Mouse (Mus musculus): ENCODE measurements at regions not wholly inside any gene's neighbourhood (a gene's known extent, or its start where the extent isn't known, plus 50 kb on each side); places are given as distances from the start of the nearest gene placed in this dataset.

DNA sequence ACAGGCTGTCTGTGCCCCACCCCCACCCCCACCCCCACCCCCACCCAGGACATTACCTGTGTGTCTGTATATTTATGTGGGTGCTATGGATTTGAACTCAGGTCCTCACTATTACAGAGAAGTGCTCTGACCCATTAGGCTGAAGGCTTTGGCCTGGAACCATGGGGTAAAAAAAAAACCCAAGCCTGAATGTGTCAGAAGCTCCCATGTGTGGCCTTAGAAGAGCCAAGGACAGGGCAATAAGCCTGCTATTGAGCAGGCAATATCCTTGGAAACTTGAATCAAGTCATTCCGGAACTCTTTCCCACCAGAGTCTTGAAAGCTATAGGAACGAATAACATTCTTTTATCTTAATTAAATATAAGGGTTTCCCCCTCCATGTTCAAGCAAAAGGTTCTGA, 347.2 kb downstream of the Prdm2 start:
- DNase-seq (ENCODE audit: low spot score in 2 of 2): no peak

DNA sequence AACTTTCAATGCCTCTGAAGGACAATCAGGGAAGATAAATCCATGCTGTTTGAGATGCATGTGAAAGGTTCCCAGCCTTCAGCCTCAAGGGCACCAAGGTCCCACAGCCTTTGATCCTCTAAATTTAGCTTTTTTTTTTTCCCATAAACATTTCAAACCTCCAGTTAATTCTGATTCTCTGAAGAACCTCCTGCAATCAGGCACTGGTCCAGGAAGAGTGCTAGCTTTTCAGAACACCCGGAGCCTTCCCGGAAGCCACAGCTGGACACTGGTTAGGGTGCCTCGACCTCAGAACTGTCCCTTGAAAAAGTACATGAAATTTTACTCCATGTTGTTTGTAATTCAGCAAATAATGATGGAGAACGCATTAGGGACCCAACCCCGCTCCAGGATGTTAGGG, 348.9 kb downstream of the Prdm2 start:
- no peak for DNase-seq (ENCODE audit: low spot score in 2 of 2)

DNA sequence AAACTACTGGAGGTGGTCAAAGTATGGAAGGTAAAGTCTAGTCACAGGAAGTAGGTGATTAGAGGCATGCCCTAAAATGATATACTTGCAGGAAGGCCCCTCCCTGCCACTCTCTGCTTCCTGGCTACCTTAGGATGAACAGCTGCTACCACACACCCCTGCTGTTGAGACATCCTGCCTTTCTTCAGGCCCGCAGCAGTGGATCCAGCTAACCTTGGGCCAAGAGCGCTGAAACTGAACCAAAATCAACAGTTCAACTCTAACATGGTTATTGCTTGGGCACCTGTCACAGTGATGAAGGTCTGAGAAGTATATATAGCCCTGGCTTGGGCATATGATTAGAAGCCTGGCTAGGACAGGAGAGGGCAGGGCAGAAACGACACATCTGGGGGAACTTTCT, 352.4 kb downstream of the Prdm2 start:
- no peak for DNase-seq (ENCODE audit: low spot score in 2 of 2)

DNA sequence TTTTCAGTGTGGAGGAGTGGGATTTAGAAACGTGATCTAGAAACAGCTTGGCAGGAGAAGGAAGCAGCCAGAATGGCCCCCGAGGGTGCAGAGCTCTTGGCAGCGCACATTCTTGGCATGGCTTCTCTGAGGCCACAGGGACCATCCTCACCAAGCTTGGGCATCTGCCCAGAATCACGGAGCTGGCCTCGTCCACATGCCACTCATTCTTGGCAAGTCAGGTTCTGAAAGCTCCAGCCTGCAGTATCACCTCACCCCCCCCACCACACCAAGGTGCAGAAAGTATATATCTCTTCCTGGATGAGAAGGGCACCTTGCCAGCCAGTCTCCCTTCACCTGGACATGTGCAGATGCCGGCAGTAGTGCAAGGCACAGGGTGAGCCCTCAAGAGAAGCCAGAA, 356.2 kb downstream of the Prdm2 start:
- DNase-seq (ENCODE audit: low spot score in 2 of 2): peak; percentile 12 to 71

DNA sequence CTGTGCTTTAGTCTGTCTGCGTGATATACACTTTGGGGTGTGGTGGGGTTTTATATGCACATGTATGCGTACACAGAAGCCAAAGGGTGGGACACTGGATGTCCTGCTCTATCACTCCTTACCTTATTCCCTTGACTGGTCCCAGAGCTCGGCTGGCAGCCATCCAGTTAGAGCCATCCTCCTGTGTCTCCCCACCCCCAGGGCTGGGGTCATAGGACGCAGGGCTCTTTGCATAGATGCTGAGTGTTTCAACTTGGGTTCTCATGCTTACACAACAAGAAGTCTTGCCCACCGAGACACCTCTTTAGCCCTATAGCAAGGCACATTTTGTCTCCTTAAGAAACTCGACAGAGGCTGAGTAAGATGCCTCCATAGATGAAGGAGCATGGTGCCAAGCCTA, 357.2 kb downstream of the Prdm2 start:
- DNase-seq (ENCODE audit: low spot score in 2 of 2): no peak

DNA sequence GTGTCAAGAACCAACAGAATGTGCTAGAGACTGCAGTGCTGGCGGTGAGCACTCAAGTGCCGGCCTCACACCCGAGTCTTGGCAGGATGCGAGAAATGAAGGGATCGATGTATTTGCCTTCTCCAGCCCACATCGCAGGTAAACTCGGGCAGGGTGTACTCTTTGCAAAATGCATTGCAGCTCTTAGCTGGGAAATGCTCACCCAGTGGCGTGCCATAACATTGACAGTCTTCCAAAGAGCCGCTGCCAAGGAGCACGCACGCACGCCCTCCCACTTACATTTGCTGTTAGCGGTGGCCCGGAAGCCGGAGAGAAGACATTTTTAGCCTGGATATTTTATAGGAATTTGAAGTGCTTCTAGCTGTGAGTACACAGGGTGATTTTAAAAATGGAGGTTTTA, 358.9 kb downstream of the Prdm2 start:
- DNase-seq (ENCODE audit: low spot score in 2 of 2): peak; percentile 15 to 36

DNA sequence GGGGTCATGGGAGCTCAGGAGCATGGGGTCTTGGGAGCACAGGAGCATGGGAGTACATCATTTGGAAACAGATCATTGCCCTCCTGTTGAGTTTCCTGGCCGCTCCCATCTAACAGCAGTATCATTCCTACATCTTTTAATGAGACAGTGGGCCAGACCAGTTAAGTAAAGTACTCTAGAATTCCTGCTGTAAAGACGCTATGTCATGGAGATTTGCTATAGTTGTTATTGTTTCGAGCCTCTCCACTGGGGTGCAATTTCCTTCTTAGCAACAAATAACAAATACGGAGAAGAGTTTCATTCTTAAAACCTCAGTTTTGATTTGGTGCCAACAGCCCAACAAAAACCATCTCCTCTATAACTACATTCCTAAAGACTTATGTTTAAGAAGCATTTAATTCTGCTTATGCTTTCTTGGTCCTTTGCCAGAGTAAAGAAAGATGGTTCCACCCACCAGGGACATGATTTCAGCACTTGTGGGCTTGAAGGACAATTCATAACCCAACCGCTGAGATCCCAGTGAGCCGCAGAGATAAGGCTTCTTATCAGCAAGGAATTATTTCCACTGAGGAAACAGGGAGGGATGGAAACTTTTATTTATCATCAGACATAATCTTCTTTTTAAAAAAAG, 367.6 kb downstream of the Prdm2 start:
- no peak for DNase-seq (ENCODE audit: low spot score in 2 of 2)

DNA sequence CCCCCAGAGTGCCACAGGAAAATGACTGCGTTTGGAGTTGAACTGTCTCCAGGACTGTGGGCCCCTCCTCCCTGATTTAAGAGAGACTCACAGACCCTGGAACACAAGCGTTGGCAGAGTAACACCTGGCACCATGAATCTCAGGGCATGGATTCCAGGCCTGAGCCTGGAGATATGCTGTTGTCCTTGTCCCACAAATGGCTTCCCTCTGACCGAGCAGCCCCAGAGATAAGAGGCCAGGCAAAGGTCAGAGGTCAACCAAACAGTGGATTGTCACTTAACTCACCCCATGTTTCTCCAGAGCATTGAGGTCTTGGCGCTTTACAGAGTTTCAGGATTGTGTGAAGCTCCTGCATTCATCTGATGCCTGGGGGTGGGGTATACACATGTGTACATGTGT, 373.3 kb downstream of the Prdm2 start:
- DNase-seq (ENCODE audit: low spot score in 2 of 2): no peak

DNA sequence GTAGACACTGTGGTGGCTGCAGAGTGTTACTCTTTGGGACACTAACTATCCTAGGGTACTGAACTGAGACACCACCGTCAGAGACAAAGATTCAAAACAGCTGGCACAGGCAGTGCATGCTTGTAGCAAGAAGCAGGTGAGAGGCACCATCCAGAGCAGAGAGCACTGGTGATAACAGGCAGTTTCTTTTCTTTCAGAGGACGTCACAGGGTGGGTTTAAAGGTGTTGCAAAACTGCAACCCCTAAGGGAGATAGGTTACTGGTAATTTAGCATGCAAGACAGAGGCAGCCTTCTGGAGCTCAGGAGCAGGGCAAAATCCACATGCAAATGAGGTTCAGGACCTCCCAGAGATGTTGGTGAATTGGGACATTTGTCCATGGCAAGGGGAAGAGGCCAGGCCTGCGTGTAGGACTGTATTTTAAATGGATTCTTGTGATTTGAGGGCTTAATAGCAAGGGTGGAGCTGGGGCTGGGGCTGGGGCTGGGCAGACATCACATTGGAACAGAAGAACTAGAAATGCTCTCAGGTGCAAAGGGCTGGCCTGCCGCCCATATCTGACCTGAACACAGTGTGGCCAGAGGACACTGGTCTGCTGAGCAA, 374.3 kb downstream of the Prdm2 start:
- no peak for DNase-seq (ENCODE audit: low spot score in 2 of 2)

DNA sequence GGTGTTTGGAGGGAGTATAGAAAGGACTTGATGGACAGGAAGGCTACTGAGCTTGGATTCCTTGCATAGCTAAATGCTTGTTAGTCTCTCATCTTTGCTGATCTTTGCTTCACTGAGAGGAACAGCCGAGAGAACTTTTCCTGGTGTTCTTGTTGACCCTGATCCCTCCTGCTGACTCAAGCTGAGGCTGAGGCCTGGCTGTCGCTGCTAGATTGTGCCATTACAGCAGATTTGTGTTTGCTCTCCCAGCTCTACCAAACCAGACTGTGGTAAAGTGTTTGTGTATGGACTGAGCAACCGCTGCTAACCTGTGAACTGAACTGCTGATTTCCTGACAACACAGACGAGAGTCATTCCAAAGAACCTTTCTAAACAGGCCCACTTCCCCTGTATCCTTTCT, 375.2 kb downstream of the Prdm2 start:
- no peak for DNase-seq (ENCODE audit: low spot score in 2 of 2)

DNA sequence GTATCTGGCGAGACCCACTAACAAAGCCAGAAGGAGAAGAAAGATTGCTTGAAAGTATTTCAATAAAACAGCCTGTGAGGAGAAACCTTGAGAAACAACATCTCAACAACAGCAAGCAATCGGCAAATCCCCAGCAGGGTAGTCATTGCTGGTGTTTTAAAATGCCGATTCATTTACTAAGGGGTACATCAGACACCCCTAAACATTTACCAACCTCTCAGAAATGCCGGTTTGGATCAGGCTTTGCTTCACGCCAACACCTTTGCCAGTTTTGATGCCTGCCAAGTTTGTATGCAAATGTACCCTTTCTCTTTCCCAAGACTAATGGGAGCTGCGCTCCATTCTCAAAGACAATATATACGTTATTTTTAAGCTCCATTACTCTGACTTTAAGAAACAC, 383.1 kb downstream of the Prdm2 start:
- peak in 1 of 2 experiments; percentile 9 for DNase-seq (ENCODE audit: low spot score in 2 of 2)

DNA sequence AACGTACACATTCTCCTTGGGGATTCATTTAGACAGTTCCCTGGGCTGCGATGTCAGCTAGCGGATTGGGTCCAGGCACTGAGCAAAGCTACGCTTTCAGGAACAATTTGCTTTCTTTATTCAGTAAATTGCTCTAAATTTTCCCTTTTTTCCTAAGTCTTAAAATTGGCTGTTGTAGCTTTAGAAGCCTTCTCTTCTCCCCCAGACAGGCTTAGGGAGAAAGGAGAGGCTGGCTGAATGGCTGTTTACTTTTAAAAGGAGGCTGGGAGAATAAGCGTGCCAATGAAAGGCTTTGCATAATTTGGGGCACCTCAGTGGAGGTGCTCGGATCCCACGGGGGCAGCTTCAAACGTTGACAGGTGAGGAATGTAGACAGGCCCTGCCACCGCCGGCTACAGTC, 383.8 kb downstream of the Prdm2 start:
- no peak for DNase-seq (ENCODE audit: low spot score in 2 of 2)

DNA sequence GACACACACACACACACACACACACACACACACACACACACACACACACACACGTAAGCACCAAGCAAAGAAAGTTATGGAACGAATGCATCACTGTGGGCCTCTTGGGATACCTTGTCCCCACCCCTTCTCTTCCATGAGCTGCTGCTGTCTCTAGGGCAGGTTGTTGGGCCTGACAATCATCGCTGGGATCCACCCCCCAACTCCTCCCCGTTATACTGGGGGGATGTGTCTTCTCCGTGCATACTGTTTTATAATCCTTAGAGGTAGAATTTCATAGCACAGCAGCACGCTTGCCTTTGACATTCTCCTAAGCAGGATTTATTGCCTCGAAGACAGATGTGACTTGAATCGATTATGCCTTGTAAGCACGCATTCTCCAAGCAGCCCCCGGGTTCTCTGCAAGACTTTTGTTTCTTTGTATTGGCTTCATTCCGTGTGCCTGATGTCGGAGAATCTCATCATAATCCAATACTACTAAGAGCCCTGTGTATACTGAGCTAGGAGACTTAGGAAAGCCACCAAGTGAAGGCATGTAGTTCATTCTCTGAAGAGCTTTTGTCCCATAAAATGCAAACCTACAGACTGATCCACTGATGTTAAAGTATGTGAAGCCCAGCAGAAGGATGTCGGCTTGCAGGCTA, 386.4 kb downstream of the Prdm2 start:
- peak in 1 of 2 experiments; percentile 3 for DNase-seq (ENCODE audit: low spot score in 2 of 2)

DNA sequence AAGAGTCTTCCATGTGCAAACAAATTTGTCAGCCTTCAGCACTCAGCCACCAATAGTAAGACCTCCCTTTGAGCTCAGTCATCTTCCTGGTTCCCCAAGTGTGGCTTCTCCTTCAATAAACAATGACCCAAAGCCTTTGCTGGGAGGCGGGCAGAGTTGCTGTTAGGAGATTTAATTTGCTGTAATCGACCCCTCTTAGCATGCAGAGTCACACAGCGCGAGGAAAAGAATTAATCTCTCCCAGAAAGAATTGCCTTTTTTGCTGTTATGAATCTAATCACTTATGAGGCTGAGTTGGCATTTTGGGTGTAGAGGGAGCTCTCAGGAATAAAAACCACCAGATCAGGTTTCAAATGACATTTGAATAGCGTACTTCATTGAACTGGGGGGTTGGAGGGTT, 387.0 kb downstream of the Prdm2 start:
- no peak for DNase-seq (ENCODE audit: low spot score in 2 of 2)

DNA sequence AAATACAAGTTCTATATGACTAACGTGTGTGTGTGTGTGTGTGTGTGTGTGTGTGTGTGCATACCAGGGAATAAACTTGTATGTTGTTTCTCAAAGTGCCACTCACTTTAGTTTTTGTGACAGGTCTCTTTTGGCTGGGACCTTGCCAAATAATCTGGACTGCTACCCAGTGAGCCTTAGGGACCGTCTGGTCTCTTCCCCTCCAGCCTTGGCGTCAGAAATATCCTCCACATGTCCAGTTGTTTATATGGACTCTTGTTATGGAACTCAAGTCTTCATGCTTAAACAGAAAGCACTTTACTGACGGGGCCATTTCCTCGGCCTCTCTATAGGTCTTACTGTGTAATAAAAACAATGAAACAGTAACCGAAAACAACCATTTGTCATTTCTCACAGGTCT, 394.4 kb downstream of the Prdm2 start:
- DNase-seq (ENCODE audit: low spot score in 2 of 2): no peak

DNA sequence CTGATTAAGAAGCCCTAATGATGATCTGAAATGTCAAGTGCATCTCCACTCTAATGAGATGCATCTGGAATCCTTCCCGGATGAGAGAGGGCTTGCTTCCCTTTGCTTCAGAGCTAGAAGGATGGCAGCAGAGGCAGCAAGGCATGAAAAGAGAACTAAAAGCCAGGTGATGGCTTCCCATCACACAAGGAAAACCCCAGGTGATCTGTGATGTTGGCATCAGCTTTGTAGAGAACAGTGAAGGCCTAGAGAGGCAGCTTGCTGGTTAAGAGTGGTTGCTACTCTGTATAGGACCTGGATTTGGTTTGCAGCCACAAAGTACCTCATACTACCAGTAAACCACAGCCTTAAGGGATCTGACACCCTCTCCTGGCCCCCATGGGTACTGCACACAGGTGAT, 395.8 kb downstream of the Prdm2 start:
- no peak for DNase-seq (ENCODE audit: low spot score in 2 of 2)

DNA sequence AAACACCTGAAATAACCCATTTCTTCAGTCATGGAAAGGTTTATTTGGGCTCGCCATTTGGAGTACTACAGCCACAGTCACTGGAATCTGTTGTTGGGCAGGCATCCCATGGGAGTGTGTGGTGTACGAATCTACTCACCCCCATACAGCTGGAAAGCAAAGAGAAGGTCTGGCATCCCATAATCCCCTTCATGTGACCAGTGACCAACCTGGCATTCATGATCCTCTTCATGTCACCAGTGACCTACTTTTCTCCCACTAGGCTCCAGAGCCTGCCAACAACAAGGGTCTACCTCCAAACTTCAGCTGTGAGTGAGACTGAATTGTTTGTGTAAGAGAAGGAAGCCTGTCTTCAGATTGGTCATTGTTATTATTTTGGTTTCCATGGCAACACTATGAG, 409.0 kb downstream of the Prdm2 start:
- DNase-seq (ENCODE audit: low spot score in 2 of 2): no peak

DNA sequence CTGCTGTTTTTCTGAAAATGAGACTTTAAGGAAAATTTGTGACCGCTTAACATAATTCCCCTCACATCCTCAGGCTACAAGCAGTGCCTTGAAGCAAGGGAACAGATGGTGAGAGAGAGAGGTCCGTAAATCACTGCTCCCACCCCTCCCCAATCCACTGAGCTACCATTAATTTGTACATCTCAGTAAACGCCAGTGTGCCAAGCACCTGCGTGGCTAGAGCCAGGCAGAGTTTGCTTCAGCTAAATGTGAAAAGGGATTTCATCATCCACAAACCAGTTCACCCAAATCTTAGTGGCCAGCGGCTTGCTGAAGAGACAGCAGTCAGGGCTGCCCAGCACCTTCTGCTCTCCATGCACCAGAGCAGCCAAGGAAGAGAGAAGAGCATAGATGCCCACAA, 413.5 kb downstream of the Prdm2 start:
- DNase-seq (ENCODE audit: low spot score in 2 of 2): no peak

DNA sequence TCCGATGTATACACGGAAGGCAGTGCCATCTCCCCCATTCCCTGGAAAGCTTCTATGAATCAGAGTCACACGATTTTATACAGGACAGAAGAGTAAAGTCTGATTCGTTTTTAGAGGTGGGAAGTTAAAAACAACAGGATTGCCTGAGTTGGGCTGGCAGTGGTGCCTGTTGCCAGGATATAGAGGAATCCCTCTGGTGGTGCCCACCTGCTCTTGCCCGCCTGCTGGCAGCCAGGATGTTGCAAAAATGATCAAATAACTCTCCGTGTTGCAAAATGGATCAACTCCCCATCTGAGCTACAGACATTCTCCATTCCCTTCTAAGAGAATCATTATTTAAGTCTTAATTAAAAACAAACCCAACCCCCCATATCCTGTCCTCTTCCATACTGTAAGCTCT, 414.0 kb downstream of the Prdm2 start:
- DNase-seq (ENCODE audit: low spot score in 2 of 2): peak; percentile 33 to 61

DNA sequence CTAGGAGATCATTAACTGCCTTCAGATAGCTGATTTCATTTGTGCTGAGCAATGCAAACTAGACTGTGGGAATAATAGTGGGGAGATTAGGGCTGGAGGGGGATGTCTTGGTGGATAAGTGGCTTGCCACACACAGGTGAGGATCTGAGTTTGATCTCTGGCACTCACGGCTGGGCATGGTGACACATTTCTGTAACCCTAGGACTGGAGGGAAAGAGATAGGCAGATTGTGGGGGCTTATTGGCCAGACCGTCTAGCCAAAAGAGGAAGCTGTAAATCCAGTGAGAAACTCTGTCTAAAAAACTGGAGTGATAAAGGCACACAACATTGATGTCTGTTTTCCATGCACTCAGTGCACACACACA, 420.2 kb downstream of the Prdm2 start:
- DNase-seq (ENCODE audit: low spot score in 2 of 2): no peak

DNA sequence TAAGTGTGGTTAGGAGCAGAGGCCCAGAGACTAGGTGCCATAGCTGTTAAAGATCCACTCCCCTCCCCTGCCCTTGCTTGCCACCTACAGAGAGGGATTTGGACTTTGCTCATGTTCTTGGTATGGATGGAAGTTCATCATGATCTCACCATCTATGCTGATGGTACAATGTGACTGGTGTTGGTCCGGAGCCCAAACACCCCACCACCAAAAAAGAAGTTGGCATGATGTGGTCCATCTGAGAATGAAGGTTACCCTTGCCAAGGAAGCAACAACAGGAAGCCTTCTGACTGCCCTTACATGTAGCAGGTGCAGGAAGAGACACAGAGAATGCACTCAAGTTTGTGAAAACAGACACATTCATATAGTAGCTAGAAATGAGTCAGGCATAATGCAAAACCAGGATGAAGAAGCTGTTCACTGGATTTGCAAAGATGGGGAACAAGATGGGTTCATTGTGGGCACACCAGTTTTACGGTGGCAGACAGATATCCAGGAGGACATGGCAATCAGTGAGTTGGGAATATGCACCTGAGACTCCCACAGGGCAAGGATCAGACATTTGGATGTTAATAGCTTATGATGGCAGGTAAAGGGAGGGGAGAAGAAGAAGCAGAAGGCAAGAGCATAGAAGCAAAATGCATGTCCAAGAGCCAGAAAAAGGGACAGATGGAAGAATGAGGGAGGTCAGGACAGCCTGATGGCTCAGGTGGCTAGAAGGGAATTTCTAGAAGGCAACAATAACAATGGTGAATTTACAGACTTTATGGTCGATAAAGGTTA, 420.8 kb downstream of the Prdm2 start:
- DNase-seq (ENCODE audit: low spot score in 2 of 2): no peak

DNA sequence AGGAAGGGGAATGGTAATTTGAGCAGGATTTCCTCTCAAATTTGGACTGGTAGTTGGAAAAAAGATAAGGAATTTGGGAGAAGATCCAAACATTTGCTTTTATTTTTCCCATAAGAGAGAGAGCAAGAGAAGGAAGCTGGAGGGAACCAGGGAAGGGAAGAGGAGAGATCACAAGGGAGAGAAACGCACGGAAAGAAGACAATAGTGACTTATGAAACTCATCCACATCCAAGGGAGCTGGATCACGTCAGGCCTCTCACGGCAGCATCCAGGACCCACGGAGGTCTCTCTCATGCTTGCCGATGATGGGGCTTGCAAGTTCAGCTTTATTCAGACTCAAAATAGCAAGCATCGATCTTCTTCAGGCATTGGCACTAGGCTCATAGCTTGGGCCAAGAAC, 423.7 kb downstream of the Prdm2 start:
- DNase-seq (ENCODE audit: low spot score in 2 of 2): no peak
